Mouse (Mus musculus) kidney, adult 2 months (tissue): ENCODE data around the gene Lamb1. TPM values are rescaled to one million over a fixed set of nuclear protein-coding genes. Genes with fewer than 3 reads are reported as not detected.

Source experiments
- DNase-seq: peaks from one replicate; pipeline ENCODE4 v3.0.0; 2021
- H3K27ac ChIP-seq: fragments of 200-500 bp; 2 replicates; pipeline ENCODE4 v1.5.1; 2012; ENCODE audit warnings: low read depth, low read length, control low read depth, inconsistent platforms; ENCODE audit not compliant: insufficient read depth
- H3K27me3 ChIP-seq: fragments of 200-500 bp; replicated peaks from 2 replicates; pipeline ENCODE4 v1.6.1; 2012; ENCODE audit warnings: mild to moderate bottlenecking, moderate library complexity, low read length, inconsistent platforms; ENCODE audit not compliant: control insufficient read depth, insufficient read depth
- H3K36me3 ChIP-seq: fragments of 200-500 bp; 2 replicates; pipeline ENCODE4 v1.6.1; 2012; ENCODE audit warnings: mild to moderate bottlenecking, moderate library complexity, low read length, inconsistent platforms; ENCODE audit not compliant: control insufficient read depth, insufficient read depth
- H3K4me1 ChIP-seq: fragments of 200-500 bp; 2 replicates; pipeline ENCODE4 v1.6.1; 2011; ENCODE audit warnings: low read length; ENCODE audit not compliant: control insufficient read depth, insufficient read depth
- H3K4me3 ChIP-seq: fragments of 200-500 bp; 2 replicates; pipeline ENCODE4 v1.5.1; 2011; ENCODE audit warnings: mild to moderate bottlenecking, low read depth, low read length, control low read depth; ENCODE audit not compliant: insufficient read depth
- CTCF ChIP-seq: fragments of 200-500 bp; conservative IDR thresholded peaks from 2 replicates; pipeline ENCODE4 v1.5.1; 2011; ENCODE audit warnings: low read depth, mild to moderate bottlenecking, control low read depth, low read length, moderate library complexity, mixed read lengths; ENCODE audit not compliant: insufficient read depth, insufficient read length
- POLR2A ChIP-seq: fragments of 200-500 bp; IDR thresholded peaks from one replicate; pipeline ENCODE4 v1.6.1; 2011; ENCODE audit warnings: low read depth, low read length, control low read depth
- WGBS: fragments of 180-500 bp; shearing (Covaris S2); methylation state at CpG from one replicate; pipeline ENCODE4 v1.1.7; 2018; 5-methylcytosine and 5-hydroxymethylcytosine counted together
- polyA plus RNA-seq: library from polyadenylated mRNA; depleted of rRNA; stranded (reverse); fragments of >200 nt; gene quantifications from 2 replicates; pipeline ENCODE4 v1.2.3, GENCODE M21; 2012; rRNA removed

The Lamb1 gene
- 41.0 and 46.5 TPM in 2 replicates for polyA plus RNA-seq

DNA sequence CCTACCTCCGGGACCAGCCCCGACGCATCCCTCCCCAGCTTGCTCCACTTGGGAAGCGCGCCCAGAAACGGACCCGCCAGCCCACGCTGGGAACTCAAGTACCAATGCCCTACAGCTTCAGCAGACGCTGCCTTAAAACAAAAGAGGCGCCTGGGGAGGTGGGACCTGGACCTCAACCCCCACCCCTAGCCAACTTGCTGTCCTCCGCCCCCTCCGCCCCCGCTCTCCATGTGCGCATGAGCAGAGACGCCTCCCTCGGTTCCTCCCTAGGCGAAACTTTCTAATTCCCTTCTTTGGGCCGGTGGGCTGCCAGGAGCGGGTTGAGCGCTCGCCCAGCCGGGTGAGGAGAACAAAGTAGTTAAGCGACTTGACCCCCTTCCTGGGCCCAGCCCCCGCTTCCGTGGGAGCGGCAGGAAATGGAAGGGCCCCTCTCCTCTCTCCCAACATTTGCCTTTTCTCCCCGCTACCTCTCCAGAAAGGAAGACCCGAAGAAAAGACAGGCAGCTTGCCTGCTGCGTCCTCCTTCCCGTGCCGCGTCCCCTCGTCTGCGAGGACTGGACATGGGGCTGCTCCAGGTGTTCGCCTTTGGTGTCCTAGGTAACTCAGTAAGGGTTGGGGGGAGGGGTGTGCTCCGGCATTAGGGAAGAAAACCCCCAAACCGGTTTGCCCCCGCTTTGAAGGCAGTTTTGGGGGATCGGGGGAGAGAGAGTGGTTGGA lies at the start of gene Lamb1:
Gene Lamb1, plus strand, starts transcription at position 230 of the 717 bp plus-strand sequence.
- H3K4me1 ChIP-seq: peaks cover 27% of the 10 kb centered on the region
- H3K27ac ChIP-seq: peak within 1 kb of the TSS; percentile 93
- no peaks in the 10 kb centered on the region for H3K27me3 ChIP-seq
- DNase-seq: peak; percentile 92
- H3K36me3 ChIP-seq: peaks cover 6% of the 10 kb centered on the region; the same call in 1 of the 2 replicates
- no peak for TF ChIP-seq POLR2A
- TF ChIP-seq CTCF: no peak
- H3K4me3 ChIP-seq: peak within 1 kb of the TSS; percentile 63
- under 1% methylated on average over 39 of the region's 39 CpGs for WGBS

DNA sequence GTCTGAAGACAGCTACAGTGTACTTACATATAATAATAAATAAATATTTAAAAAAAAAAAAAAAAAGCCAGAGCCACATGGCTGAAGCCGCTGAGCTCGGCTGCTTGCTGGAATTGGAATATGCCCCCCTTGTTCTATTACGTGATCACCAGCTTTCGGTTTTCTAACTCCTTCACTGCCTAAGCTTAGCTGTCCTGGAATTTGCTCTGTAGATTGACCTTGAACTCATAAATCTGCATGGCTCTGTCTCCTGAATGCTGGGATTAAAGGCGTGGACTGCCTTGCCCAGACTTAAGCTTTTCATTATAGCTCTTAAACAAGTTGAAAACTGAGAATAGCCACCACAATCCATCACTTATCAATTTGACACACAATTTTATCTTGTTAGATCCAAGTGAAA lies 47.8 kb upstream of the Lamb1 start:
- Histone ChIP-seq H3K27ac (no peak overlapping the region), H3K27me3 (no peaks in the 10 kb centered on the region), H3K4me3 (no peak overlapping the region), H3K4me1 (peaks cover 8% of the 10 kb centered on the region; the same call in 1 of the 2 replicates), H3K36me3 (no peaks in the 10 kb centered on the region)
- WGBS: 38% methylated on average over 5 of the region's 5 CpGs
- no peak for TF ChIP-seq CTCF
- no peak for TF ChIP-seq POLR2A
- DNase-seq: no peak

DNA sequence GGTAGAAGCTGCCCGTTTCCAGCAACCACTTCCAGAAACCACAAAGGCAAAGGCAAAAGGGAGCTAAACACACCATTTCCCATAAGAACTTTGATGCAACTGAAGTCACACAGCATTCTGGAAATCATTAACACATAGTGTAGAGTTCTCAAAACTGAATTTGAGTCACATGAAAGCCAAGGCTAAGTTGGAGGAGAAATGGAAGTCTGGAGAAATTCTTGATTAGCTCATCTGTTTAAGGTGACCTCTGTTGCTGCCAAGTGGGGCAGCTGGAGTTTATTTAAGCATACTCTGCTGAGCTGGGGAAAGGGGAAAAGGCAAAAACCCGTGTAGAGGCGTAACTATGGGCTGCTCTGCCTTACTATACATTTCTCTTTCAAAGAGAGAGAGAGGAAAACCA lies 46.3 kb upstream of the Lamb1 start:
- 37% methylated on average over 3 of the region's 3 CpGs for WGBS
- H3K4me1 ChIP-seq: peaks cover 6% of the 10 kb centered on the region; the same call in 1 of the 2 replicates
- no peaks in the 10 kb centered on the region for H3K27me3 ChIP-seq
- DNase-seq: peak; percentile 80
- TF ChIP-seq POLR2A (no peak), CTCF (no peak)
- H3K4me3 ChIP-seq: no peak overlapping the region
- peak overlapping the region; percentile 78 for H3K27ac ChIP-seq
- no peaks in the 10 kb centered on the region for H3K36me3 ChIP-seq

DNA sequence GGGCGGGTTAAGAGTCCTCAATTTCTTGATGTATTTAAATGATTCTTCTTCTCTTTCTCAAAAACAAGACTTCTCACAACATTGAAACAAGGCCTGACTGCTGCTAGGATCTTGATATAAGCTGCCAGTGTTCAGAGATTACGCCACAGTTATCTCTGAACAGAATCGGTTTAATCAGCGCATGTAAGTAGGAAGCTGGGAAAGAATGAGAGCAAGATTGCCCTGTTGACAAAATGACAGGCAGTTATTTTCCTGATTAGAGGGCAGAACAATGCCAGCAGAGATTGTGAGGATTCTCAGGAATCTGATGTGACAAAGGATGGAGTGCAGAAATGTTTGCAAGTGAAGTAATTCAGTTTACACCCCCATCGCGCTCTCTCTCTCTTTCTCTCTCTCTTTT lies 43.5 kb upstream of the Lamb1 start:
- H3K27ac ChIP-seq: no peak overlapping the region
- WGBS: 83% methylated on average over 6 of the region's 6 CpGs
- peaks cover 6% of the 10 kb centered on the region; the same call in 1 of the 2 replicates for H3K4me1 ChIP-seq
- DNase-seq: no peak
- H3K4me3 ChIP-seq: no peak overlapping the region
- TF ChIP-seq POLR2A: no peak
- no peak for TF ChIP-seq CTCF
- H3K36me3 ChIP-seq: no peaks in the 10 kb centered on the region
- H3K27me3 ChIP-seq: no peaks in the 10 kb centered on the region

DNA sequence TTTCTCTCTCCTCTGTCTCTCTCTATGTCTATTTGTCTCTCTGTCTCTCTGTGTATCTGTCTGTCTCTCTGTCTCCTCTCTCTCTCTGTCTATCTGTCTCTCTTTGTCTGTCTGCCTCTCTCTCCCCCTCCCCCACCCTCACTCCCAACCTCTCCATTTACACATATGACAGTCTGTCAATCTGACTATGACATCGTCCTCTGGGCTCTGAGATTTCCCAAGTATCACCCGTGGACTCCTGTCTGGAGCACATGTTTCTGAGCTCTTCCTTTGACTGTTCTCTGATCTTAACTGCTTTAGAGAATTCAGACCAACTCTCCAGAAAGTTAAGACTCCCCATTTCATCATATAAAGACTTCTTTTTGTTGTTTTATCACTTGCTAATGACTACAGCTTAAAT lies 42.8 kb upstream of the Lamb1 start:
- peak overlapping the region; percentile 74 for H3K27ac ChIP-seq
- no peak for DNase-seq
- WGBS: 58% methylated on average over 2 of the region's 2 CpGs
- H3K27me3 ChIP-seq: no peaks in the 10 kb centered on the region
- TF ChIP-seq CTCF: no peak
- TF ChIP-seq POLR2A: no peak
- H3K4me1 ChIP-seq: peaks cover 6% of the 10 kb centered on the region; the same call in 1 of the 2 replicates
- no peaks in the 10 kb centered on the region for H3K36me3 ChIP-seq
- H3K4me3 ChIP-seq: no peak overlapping the region

DNA sequence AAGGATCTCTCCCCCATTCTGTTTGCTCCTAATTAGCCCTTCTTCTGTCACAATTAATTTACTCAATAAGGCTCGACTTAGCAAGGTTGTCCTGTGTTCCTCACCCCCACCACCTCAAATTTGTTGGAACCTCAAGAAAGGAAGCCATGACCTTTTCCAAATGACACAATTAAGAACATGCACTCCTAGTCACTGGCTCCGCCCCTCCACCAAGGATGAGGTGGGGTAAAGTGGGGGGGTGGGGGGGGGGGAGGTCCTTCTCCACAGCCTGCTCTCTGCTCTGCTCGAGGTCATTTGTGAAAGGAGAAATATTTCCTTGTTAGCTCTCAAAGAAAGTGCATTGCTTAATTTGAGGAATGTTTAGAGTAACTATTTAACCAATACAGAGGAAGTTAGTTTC lies 42.3 kb upstream of the Lamb1 start:
- peak; percentile 42 for DNase-seq
- H3K27me3 ChIP-seq: no peaks in the 10 kb centered on the region
- TF ChIP-seq POLR2A: no peak
- TF ChIP-seq CTCF: no peak
- 26% methylated on average over 3 of the region's 3 CpGs for WGBS
- H3K4me3 ChIP-seq: no peak overlapping the region
- peaks cover 6% of the 10 kb centered on the region; the same call in 1 of the 2 replicates for H3K4me1 ChIP-seq
- peak overlapping the region; percentile 74 for H3K27ac ChIP-seq
- no peaks in the 10 kb centered on the region for H3K36me3 ChIP-seq

DNA sequence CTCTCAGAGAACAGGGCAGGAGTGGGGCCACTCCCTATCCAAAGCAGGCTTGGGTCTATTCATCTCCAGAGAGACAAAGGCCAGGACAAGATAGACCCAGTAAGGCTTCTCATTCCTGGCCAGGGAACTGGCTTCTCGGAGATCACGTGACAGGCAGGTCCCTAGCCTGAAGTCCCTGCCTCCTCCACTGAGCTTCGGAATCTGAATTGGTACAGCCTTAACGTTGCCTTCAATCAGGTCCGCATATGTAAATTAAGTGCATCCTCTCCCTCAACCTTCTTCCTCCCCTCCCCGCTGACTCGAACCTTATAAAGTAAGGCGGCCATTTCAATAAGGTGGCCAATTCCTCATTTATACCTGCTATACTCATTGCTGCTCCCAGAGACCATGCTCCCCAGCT lies 39.6 kb upstream of the Lamb1 start:
- 71% methylated on average over 8 of the region's 8 CpGs for WGBS
- Histone ChIP-seq H3K4me1 (peaks cover 2% of the 10 kb centered on the region; the same call in 1 of the 2 replicates), H3K27me3 (no peaks in the 10 kb centered on the region), H3K36me3 (no peaks in the 10 kb centered on the region), H3K4me3 (no peak overlapping the region), H3K27ac (no peak overlapping the region)
- TF ChIP-seq CTCF: no peak
- no peak for TF ChIP-seq POLR2A
- no peak for DNase-seq
